Mouse (Mus musculus) liver, postnatal 0 days (tissue): ENCODE data around the gene Ptprb.

Experiments used
- CTCF ChIP-seq: sonication (generic); IDR thresholded peaks from 2 replicates; pipeline ENCODE4 v1.5.1; 2016; ENCODE audit warnings: antibody characterized with exemption, low read depth
- EP300 ChIP-seq: IDR thresholded peaks from 2 replicates; pipeline ENCODE4 v1.6.1; 2016; ENCODE audit warnings: antibody characterized with exemption, low read depth, mild to moderate bottlenecking

GRCm38 (mm10) chr10:116405011-116405410, 129.7 kb downstream of the Ptprb start:
- TF ChIP-seq CTCF (no peak), EP300 (no peak)
